Mouse (Mus musculus) regulatory T cell (primary cell): ENCODE data around the gene Ano4.

Experiments
- in situ Hi-C: fragments of 300-600 bp; cut with MboI, MseI; formaldehyde crosslinking; loops from one replicate; pipeline ENCODE4 v1.15.1; 2025; ENCODE audit warnings: high pct_unique_total_duplicates

Ano4 gene

GRCm38 (mm10) chr10:89280402-89280801 is 64.2 kb downstream of the Ano4 start:
- in situ Hi-C loops: no loop called here

GRCm38 (mm10) chr10:89273001-89273680 is 71.4 kb downstream of the Ano4 start:
- in situ Hi-C loops: no loop called here

DNA sequence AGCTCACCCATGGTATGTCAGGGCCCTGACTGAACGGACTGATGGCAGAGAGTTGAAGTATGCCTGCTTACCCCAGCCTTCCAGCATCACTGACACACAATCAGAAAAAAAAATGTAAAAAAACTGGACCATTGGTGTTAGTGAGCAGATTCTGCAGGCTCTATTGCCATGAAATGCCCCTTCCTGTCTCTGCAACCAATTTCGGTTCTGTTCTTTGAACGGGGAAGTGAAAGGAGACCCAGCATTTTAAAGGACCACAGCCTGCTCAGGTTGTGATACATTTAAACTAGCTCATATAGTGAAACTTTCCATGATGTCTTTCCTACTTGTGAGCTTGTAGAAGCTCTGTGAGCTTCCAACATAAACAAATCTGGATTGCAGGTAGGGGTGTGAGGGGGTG is 77.2 kb downstream of the Ano4 start:
- in situ Hi-C loops: no loop called here

DNA sequence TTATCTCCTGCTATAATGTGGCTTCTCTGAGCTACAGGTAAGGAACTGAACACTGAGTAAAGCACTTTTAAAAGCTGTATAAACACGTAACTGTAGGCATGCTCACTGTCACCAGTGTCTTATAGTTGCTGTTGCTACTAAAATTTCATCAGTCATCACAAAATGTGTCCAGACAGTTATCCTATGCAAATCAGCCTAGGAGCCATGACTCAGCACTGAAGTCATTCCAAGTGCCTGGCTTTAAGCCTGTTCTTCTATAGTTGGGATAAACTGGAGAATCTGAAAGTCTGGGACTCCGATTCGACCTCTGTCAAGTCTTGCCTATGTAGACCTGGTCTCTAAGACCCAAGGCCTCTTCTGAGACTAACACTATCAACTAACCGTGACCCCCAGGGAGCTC is 81.2 kb downstream of the Ano4 start:
- in situ Hi-C loops: no loop called here

DNA sequence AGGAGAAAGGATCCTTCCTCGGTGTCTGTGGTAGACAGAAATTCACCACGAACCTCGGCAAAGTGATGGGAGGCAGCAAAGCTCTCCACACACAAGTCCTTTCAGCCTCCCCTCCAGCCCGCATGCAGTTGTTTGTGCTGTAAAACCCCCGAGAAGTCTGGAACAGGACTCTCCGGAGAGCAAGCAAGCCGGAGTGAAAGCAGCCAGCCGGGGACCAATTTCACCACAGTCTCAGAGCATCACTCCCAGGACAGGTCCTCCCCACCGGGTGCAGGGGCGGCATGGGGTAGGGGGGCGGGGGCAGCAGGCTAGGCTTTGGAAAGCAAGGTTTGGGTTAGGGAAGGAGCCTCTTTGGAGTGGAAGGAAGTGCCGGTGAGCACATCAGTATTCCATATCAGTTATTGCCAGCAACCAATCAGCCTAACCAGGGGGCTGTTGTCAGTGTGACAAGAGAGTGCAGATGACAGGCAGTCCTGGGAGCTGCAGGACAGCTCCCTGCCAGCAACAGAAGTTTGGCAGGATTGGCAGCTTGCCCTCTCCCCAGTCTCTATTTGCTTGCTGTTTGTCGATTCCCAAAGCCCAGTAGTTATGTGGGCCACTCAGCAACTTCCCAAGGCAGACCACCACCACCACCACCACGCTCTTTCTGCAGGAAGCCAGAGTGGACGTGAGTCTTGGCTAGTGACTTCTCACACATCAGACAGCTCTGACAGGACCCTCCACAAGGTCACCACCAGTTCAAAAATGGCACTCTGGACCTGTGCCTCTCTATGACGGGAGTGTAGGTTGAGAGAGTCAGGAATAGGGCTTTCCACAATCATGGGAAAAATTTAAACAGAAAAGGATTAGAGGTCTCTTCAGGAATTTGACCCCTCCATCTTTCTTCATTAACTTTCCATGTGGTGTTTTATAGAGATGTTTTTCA is 86.8 kb downstream of the Ano4 start:
- in situ Hi-C loops: no loop called here

DNA sequence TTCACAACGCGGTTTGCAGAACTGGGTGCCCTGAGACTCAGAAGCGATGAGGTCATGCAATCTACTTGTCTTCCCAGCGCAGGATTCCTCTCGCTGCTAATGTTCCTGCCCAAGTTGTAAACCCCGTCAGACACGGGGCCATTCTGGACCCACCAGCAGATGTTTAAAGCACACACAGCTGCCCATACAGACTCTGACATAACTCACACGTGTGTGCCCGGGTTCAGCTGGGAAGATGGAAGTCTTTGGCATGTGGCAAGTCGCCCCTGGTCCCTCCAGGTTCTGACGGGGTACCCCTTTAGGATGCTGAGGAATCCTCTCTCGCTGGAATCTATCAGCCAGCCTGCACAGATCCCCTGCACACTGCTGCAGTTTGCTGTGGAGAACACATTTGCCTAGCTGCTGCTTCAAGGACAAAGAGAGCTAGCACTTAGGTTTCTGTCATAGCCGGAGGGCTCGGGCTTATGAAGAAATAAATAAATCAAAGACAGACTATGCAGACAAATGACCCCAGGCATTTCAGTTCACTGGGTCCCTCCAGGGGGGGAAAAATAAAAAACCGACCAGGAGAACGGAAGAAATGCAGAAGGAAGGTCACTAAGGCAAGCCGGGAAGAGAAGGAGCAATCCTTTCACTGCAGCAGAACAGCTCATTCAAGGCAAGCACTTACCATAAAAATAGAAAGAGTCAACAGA is 87.7 kb downstream of the Ano4 start:
- in situ Hi-C loops: no loop called here

DNA sequence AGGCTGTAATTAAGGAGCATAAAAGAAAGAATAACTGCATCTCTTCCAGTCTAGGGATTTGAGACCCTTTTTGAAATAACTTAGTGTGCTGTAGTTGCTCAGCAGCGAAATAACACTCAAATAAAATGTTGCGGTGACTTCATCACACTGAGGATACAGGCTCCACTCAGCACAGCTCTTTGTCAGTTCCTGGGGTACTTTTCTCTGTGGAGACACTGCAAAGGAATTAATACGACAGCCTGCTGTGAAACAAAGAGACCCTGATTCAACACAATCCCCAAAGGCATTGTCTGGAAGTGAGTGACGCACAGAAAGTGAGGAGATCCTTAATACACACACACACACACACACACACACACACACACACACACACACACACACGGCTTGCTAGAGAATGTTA is 89.8 kb downstream of the Ano4 start:
- in situ Hi-C loops: no loop called here

- in situ Hi-C loops: no loop called here
Observed at GRCm38 (mm10) chr10:89253799-89254198, 90.8 kb downstream of the Ano4 start.

GRCm38 (mm10) chr10:89252636-89253035 is 91.9 kb downstream of the Ano4 start:
- in situ Hi-C loops: no loop called here

DNA sequence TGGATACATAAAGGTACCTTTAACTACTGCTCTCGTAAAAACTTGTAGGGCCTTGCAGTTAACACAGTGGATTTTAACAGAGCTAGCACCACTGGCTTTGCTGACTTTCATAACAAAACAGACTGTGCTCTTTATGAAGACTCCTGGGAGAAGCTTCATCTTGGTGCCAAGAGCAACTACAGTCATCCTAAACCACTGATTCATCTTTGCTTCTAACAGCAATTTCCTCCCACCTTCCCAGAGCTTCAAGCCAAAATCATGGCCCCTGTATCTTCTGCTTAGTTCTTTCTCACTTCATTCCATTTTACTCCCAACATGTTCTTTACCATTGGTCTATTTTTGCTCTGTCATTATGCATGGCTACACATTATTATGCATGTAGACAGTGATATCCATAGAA is 100.8 kb downstream of the Ano4 start:
- in situ Hi-C loops: no loop called here

GRCm38 (mm10) chr10:89224524-89224923 is 120.0 kb downstream of the Ano4 start:
- in situ Hi-C loops: no loop called here

DNA sequence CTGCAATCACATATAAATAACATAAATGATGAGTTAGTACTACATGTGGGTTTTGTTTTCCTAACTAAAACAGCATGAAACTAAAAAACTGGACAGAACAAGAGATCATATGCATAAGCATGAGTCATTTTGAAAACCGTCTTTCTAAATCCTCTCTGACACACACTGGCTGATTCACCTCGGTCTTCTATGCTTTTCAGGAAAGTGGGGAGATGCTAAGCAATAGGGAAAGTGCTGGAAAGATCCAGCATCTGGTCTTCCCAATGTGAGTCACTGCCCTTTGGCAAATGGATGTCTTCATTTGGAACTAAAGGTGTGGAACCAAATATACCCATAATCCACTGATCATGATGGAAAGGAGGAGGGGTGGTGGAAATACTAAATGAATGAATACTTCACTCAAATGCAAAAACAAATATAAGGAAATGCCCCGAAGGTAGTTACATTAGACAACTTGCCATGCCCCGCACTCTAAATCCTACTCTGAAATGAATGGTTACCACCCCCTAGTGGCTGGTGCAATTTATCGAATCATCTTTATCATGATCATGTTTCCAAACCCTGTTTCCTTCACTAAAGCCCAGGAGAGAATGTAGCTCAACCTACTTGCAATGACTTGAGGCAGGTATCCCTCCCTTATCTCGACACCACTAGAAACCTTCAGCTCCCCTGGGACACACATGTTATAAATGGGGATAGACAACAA is 122.1 kb downstream of the Ano4 start:
- in situ Hi-C loops: no loop called here

GRCm38 (mm10) chr10:89216078-89216477 is 128.5 kb downstream of the Ano4 start:
- in situ Hi-C loops: no loop called here

DNA sequence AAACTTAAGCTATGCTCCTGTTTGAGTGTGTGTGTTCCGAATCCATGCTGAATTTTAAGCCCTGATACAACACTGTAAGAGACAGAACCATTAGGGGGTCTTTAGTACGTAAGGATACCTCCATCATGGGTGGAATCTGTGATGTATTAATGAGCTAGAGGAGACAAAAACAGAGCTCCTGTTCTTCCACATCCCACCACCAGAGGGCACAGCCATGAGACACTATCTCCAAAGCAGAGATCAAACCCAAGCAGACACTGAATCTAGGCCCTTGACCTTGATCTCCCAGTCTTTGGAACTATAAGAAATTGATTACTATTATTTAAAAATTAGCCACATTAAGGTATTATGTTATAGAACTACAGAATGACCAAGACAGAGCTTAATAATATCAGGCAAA is 138.7 kb downstream of the Ano4 start:
- in situ Hi-C loops: no loop called here

DNA sequence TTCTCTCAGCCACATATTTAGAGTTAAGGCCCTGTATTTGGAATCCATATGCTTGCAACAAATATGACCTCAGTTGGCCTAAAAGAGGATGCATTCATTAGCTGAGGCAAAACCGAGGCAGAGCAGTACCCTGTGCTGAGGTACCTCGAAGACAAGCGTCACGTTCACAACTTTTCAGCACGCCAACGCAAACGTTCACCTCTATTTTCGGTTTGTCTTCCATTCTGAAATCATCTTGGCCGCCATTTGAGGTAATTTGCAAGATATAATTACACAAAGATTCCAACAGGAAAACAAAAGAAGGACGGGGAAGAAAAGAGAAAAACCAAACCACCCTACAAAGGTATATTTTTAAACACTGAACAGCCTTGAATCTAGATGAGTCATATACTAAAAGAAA is 148.1 kb downstream of the Ano4 start:
- in situ Hi-C loops: no loop called here

DNA sequence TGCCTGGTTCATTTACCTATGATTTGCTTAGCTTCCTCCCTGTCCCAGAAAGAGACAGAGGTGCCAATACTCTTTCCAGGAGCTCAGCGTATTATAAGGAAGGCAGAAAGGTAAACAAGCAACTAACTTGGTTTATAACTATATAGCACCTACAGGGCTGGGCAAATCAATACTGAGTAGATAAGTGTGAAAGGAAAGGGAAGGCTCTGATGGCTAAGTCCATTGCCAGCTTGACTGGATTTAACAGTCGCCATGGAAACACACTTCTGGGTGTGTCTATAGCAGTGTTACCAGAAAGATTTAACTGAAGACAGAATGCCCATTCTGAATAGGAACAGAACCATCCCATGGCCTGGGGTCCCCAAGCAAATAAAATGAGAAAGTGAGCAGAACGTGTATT is 149.5 kb downstream of the Ano4 start:
- in situ Hi-C loops: no loop called here

- in situ Hi-C loops: no loop called here
Observed at GRCm38 (mm10) chr10:89194440-89194839, 150.1 kb downstream of the Ano4 start.

GRCm38 (mm10) chr10:89177921-89178320 is 166.6 kb downstream of the Ano4 start:
- in situ Hi-C loops: no loop called here

DNA sequence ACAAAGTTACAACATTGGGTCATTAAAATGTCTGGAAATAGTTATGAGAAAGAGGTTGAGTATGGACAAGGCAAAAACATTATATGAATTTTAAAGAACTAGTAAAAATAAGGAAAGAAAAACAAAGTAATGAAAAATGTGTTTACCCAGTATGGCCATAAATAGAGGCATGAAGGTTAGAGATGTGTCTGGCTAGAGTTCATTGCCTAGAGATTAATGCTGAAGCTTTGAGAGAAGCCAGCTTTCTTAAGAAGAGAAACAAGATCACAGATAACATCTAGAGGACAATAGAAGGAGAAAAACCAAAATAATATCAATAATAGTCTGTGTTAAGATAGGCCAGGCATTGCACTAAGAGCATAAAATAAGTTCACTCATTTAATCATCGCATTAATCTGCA is 180.0 kb downstream of the Ano4 start:
- in situ Hi-C loops: no loop called here

GRCm38 (mm10) chr10:89155502-89155901 is 189.1 kb downstream of the Ano4 start:
- in situ Hi-C loops: no loop called here

DNA sequence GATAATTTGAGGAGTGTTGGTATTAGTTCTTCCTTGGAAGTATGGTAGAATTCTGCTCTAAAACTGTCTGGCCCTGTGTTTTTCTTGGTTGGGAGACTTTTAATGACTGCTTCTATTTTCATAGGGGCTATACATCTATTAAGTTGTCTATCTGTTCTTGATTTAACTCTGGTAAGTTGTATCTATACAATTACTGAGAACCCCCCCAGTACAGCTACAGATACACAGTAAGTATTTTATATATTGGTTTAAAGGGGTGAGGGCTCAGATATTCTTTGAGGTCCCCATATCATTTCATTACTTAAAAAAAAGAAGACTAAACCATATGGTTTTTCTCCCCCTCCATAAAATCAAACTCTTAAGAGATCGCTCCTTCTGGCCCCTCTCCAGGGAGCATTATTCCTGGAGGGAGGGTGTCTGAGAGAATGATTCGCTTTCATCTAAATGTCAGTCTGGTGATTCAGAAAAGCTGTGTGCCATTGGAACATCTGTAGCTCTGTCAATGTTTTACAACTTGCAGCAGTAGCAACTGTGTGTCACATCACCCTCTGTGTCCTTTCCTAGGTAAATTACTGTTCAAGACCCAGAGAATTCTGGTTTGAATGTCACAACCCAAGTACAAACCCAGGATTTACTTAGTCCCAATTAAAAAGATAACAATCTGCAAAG is 189.6 kb downstream of the Ano4 start:
- in situ Hi-C loops: no loop called here
